Mouse (Mus musculus) embryonic facial prominence, embryonic 11.5 days (tissue): ENCODE results near the gene Gm21970. TPM values are rescaled to one million over a fixed set of nuclear protein-coding genes. Genes with fewer than 3 reads are reported as not detected.

Experiments
- ATAC-seq: fragments of 200-750 bp; cut with Nextera tagmentation; replicated peaks from 2 replicates; pipeline ENCODE4 v1.8.0; 2017; ENCODE audit warnings: low read depth; ENCODE audit not compliant: insufficient number of reproducible peaks, low FRiP score, low TSS enrichment
- DNase-seq: peaks from one replicate; pipeline ENCODE4 v3.0.0-alpha.2; 2015; ENCODE audit warnings: low spot score
- H3K27ac ChIP-seq: fragments of 300-500 bp; sonication (generic); replicated peaks from 2 replicates; pipeline ENCODE4 v1.5.1; 2014; ENCODE audit warnings: mild to moderate bottlenecking, low read depth, low read length, control low read depth
- H3K27me3 ChIP-seq: fragments of 300-500 bp; sonication (generic); 2 replicates; pipeline ENCODE4 v1.6.1; 2014; ENCODE audit warnings: mild to moderate bottlenecking, low read length, moderate library complexity, mixed read lengths; ENCODE audit not compliant: control insufficient read depth, insufficient read depth
- H3K36me3 ChIP-seq: fragments of 300-500 bp; sonication (generic); replicated peaks from 2 replicates; pipeline ENCODE4 v1.6.1; 2014; ENCODE audit warnings: low read depth, mild to moderate bottlenecking, low read length, moderate library complexity, mixed read lengths; ENCODE audit not compliant: control insufficient read depth, insufficient read depth
- H3K4me1 ChIP-seq: fragments of 300-500 bp; sonication (generic); 2 replicates; pipeline ENCODE4 v1.6.1; 2014; ENCODE audit warnings: low read length, mixed read lengths; ENCODE audit not compliant: control insufficient read depth, insufficient read depth
- H3K4me2 ChIP-seq: fragments of 300-500 bp; sonication (generic); 2 replicates; pipeline ENCODE4 v1.6.1; 2014; ENCODE audit warnings: low read depth, mild to moderate bottlenecking, control low read depth, low read length, moderate library complexity
- H3K4me3 ChIP-seq: fragments of 300-500 bp; sonication (generic); 2 replicates; pipeline ENCODE4 v1.5.1; 2014; ENCODE audit warnings: low read depth, low read length, control low read depth
- H3K9ac ChIP-seq: fragments of 300-500 bp; sonication (generic); replicated peaks from 2 replicates; pipeline ENCODE4 v1.6.1; 2014; ENCODE audit warnings: mild to moderate bottlenecking, control low read depth, low read length
- H3K9me3 ChIP-seq: fragments of 300-500 bp; sonication (generic); replicated peaks from 2 replicates; pipeline ENCODE4 v1.6.1; 2016; ENCODE audit warnings: mild to moderate bottlenecking, low read length, inconsistent platforms, mixed read lengths; ENCODE audit not compliant: control insufficient read depth
- whole genome bisulfite sequencing: fragments of 180-500 bp; shearing (Covaris S2); extraction: QIAGEN DNeasy Blood & Tissue Kit; methylation state at CpG from one replicate; pipeline ENCODE4 v1.1.7; 2014; 5-methylcytosine and 5-hydroxymethylcytosine counted together
- polyA plus RNA-seq: library from polyadenylated mRNA; unstranded; fragments of >200 nt; fragmentation: Nextera tagmentation; extraction: Ambion mirVana; gene quantifications from 2 replicates; pipeline ENCODE4 v1.2.1, GENCODE M21; 2014

The Gm21970 gene
- polyA plus RNA-seq, 1 experiment from 2014 or later: not detected

DNA sequence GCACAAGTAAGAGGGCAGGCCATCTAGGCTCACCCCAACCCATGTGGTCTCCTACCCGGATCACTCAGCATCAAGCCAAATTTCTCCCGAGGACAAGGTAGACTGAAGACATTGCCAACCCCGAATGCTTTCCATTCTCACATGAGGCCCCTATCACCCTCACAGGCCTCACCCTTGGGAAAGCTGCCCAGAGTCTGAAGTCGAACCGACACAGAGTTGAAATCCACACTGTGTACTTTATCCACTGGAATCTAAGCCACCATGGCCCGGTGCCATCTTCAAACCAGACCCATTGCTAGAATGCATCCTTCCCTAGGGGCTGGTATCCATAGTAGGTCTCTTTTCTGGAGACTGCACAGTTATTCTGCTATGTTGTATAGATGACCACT lies 56.0 kb downstream of the Gm21970 start:
- DNase-seq: no peak
- no peak for ATAC-seq
- H3K27ac ChIP-seq: no peak overlapping the region
- H3K9me3 ChIP-seq: no peaks in the 10 kb centered on the region
- no peaks in the 10 kb centered on the region for H3K27me3 ChIP-seq
- peaks cover 2% of the 10 kb centered on the region; the same call in 1 of the 2 replicates for H3K4me1 ChIP-seq
- H3K4me3 ChIP-seq: no peak overlapping the region
- H3K4me2 ChIP-seq: no peak overlapping the region
- 90% methylated on average over 6 of the region's 6 CpGs for WGBS
- no peak overlapping the region for H3K9ac ChIP-seq
- H3K36me3 ChIP-seq: no peaks in the 10 kb centered on the region

DNA sequence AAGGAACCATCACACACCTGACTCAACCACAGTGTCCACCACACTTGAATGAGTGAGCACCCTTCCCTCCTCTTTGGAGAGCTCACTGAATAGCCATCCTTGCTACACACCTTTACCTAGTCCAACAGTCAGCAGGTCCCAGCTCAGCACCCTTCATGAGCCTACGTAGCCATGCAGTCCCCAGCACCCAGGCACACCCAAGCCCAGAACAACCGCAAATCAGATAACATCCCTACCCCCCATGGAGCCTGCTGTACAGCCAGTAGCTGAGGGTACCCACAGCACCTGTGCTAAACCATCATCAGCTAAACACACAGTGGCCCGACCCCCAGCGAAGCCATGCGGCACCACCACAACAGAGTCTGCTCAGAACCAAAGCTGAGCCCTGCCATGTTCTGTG lies 56.6 kb downstream of the Gm21970 start:
- ATAC-seq: 0 out of 2 replicates have a peak, but pooled peaks have one; percentile 9
- H3K27me3 ChIP-seq: no peaks in the 10 kb centered on the region
- no peak overlapping the region for H3K27ac ChIP-seq
- no peaks in the 10 kb centered on the region for H3K36me3 ChIP-seq
- no peaks in the 10 kb centered on the region for H3K9me3 ChIP-seq
- no peak overlapping the region for H3K4me2 ChIP-seq
- H3K4me1 ChIP-seq: peaks cover 2% of the 10 kb centered on the region; the same call in 1 of the 2 replicates
- no peak overlapping the region for H3K4me3 ChIP-seq
- no peak for DNase-seq
- no peak overlapping the region for H3K9ac ChIP-seq
- WGBS: 95% methylated on average over 5 of the region's 5 CpGs

DNA sequence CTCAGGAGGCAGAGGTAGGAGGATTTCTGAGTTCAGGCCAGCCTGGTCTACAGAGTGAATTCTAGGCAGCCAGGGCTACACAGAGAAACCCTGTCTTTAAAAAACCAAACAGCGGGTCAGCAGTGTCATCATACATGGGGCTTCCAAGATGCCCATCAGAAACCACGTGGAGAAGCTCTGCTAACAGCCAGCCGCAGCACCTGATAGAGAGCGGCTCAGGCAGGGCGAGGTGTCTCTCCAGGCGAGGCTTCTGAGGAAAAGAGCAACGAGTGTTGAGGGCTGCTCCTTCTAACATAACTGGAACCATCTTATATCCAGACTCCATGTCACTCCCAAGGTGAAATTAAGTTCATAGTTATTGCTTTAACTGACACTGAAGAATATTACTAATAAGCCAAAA lies 57.4 kb downstream of the Gm21970 start:
- no peak overlapping the region for H3K4me3 ChIP-seq
- DNase-seq (no peak), ATAC-seq (no peak)
- H3K27me3 ChIP-seq: no peaks in the 10 kb centered on the region
- H3K9me3 ChIP-seq: no peaks in the 10 kb centered on the region
- WGBS: 84% methylated on average over 7 of the region's 7 CpGs
- no peaks in the 10 kb centered on the region for H3K36me3 ChIP-seq
- H3K4me1 ChIP-seq: peaks cover 2% of the 10 kb centered on the region; the same call in 1 of the 2 replicates
- H3K9ac ChIP-seq: no peak overlapping the region
- H3K4me2 ChIP-seq: no peak overlapping the region
- H3K27ac ChIP-seq: no peak overlapping the region

DNA sequence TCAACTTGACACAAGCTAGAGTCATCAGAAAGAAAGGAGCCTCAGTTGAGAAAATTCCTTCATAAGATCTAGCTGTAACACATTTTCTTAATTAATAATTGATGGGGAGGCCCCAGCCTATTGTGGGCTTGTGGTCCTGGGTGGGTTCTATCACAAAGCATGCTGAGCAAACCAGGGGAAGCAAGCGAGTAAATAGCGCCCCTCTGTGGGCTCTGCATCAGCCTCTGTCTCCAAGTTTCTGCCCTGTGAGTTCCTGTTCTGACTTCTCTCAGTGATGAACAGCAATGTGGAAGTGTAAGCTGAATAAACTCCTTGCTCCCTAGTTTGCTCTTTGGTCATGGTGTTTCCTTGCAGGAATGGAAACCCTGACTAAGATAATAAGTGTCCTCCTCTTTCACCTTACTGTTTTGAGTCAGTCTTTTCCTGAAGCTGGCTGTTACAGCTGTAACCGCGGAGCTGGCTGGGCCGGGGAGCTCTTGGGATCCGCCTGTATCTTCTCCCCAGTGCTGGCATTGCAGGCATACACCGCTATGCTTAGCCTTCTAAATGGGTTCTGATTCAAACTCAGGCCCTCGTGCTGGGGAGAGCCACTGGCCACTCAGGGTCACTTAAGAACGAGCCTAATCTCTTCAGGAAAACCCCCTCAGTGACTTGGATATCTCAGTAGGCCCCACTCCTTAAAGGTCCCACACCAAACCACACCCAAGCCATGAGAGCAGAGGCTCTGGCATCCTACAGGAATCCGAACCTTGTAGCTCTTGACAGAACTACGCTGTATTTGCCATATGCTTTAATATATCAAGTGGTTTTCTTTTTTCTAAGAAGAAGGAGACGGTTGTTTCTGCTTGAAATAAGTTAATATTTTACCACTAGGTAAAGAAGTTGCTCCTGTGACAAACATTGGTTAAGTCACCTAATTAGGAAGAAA lies 58.9 kb downstream of the Gm21970 start:
- no peak overlapping the region for H3K27ac ChIP-seq
- 84% methylated on average over 12 of the region's 12 CpGs for whole genome bisulfite sequencing
- peaks cover 2% of the 10 kb centered on the region; the same call in 1 of the 2 replicates for H3K4me1 ChIP-seq
- H3K4me2 ChIP-seq: no peak overlapping the region
- ATAC-seq (no peak), DNase-seq (no peak)
- no peak overlapping the region for H3K9ac ChIP-seq
- H3K36me3 ChIP-seq: no peaks in the 10 kb centered on the region
- H3K9me3 ChIP-seq: no peaks in the 10 kb centered on the region
- no peak overlapping the region for H3K4me3 ChIP-seq
- H3K27me3 ChIP-seq: no peaks in the 10 kb centered on the region

DNA sequence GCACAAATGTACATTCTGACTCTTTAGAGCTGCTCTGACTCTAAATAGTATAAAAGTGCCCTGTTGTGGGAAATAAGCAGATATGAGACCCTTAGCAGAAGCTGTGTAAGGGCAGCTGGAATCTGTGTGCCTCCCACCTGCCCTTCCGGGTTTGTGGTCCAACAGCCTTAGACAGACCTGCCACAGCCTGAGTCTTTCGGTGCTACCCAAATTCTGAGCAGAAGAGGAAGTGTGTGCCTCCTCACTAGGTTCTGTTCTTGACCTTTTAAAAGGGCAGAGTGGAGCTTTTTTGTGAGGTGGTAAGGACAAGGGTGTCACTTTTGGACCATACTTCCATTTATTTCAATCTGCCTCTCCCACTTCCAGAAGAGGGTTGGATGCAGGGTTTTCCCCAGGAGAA lies 60.4 kb downstream of the Gm21970 start:
- no peak for ATAC-seq
- H3K9ac ChIP-seq: no peak overlapping the region
- no peak overlapping the region for H3K4me2 ChIP-seq
- DNase-seq: no peak
- WGBS: 70% methylated on average over 2 of the region's 2 CpGs
- H3K9me3 ChIP-seq: no peaks in the 10 kb centered on the region
- H3K36me3 ChIP-seq: no peaks in the 10 kb centered on the region
- H3K27ac ChIP-seq: no peak overlapping the region
- no peaks in the 10 kb centered on the region for H3K27me3 ChIP-seq
- no peaks in the 10 kb centered on the region for H3K4me1 ChIP-seq
- H3K4me3 ChIP-seq: no peak overlapping the region

DNA sequence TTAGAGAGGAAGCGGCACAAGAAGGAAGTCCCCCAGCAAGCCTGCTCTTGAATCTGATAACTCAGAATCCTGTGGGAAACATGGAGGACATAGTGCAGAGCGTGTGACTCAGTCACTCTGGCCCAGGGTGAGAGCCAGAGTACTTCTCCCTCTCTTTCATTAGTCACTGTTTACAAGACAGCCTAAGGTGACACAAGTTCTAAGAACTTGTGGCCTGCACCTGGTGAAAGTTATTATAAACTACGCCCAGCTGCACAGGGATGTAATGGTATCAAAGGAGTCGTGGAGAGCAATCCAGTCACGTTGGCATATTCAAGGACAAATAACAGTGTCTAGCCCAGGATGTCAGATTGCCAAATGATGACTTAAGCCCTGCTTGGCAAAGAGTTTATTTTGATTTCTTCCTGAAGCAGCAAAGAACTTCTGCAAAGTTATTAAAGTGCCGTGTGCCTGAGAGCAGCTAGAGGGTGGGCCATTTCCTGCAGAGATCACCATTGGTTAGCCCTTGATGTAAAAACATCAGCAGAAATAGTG lies 60.9 kb downstream of the Gm21970 start:
- Histone ChIP-seq H3K27me3 (no peaks in the 10 kb centered on the region), H3K9me3 (no peaks in the 10 kb centered on the region), H3K4me3 (no peak overlapping the region), H3K36me3 (no peaks in the 10 kb centered on the region), H3K9ac (no peak overlapping the region), H3K27ac (no peak overlapping the region), H3K4me1 (no peaks in the 10 kb centered on the region), H3K4me2 (no peak overlapping the region)
- DNase-seq: no peak
- ATAC-seq: no peak
- WGBS: 63% methylated on average over 6 of the region's 6 CpGs

DNA sequence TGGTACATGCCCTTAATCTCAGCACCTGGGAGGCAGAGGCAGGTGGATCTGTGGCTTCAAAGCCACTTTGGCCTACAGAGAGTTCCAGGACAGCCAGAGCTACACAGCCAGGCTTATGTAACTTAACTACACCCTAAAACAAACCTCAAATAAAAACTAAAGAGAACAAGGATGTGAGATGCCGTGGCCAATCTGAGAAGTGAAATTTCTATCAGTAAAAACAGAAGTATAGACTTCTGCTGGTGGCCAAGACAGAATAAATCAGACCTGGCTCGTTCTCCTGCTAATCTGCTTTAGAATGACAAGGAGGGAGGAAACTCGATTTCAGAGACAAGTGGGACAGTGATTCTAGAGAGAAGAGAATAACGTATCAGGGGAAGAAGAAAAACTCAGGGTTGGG lies 64.3 kb downstream of the Gm21970 start:
- no peaks in the 10 kb centered on the region for H3K4me1 ChIP-seq
- ATAC-seq: no peak
- H3K36me3 ChIP-seq: no peaks in the 10 kb centered on the region
- H3K27ac ChIP-seq: no peak overlapping the region
- no peak overlapping the region for H3K9ac ChIP-seq
- no peaks in the 10 kb centered on the region for H3K9me3 ChIP-seq
- WGBS: 71% methylated on average over 4 of the region's 4 CpGs
- no peak overlapping the region for H3K4me2 ChIP-seq
- no peak overlapping the region for H3K4me3 ChIP-seq
- no peak for DNase-seq
- H3K27me3 ChIP-seq: no peaks in the 10 kb centered on the region

DNA sequence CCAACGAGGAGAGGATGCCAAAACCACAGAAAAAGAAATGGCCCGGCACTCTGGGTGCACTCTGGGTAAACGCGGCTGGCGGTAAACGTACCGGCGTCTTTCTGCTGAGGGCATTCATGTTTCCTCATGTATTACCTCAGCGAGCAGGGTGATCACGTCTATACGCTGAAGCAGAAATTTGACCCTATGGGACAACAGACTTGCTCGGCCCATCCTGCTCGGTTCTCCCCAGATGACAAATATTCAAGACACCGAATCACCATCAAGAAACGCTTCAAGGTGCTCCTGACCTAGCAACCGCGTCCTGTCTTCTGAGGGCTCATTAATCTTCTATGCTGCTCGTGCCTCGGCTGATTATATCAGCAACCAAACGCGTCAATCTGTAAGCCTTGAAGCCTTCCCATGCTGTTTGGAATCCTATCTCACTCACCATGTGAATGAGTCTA lies 66.8 kb downstream of the Gm21970 start:
- no peak overlapping the region for H3K4me2 ChIP-seq
- H3K9me3 ChIP-seq: no peaks in the 10 kb centered on the region
- DNase-seq (no peak), ATAC-seq (no peak)
- no peaks in the 10 kb centered on the region for H3K4me1 ChIP-seq
- no peaks in the 10 kb centered on the region for H3K36me3 ChIP-seq
- no peak overlapping the region for H3K4me3 ChIP-seq
- 83% methylated on average over 21 of the region's 21 CpGs for WGBS
- no peak overlapping the region for H3K9ac ChIP-seq
- H3K27me3 ChIP-seq: no peaks in the 10 kb centered on the region
- H3K27ac ChIP-seq: no peak overlapping the region
